Mouse (Mus musculus) forebrain, postnatal 0 days (tissue): ENCODE results near the gene Dhx16. TPM values are rescaled to one million over a fixed set of nuclear protein-coding genes. Genes with fewer than 3 reads are reported as not detected.

Experiments used
- ATAC-seq: fragments of 200-750 bp; cut with Nextera tagmentation; 2 replicates; pipeline ENCODE4 v1.8.0; 2017; ENCODE audit warnings: mild to moderate bottlenecking, moderate library complexity
- DNase-seq: peaks from one replicate; pipeline ENCODE4 v3.0.0-alpha.2; 2015
- H3K27ac ChIP-seq: fragments of 300-500 bp; sonication (generic); 2 replicates; pipeline ENCODE4 v1.5.1; 2014; ENCODE audit warnings: low read depth, mild to moderate bottlenecking, antibody characterized with exemption, low read length, moderate library complexity, mixed read lengths
- H3K27me3 ChIP-seq: fragments of 300-500 bp; sonication (generic); 2 replicates; pipeline ENCODE4 v1.6.1; 2014; ENCODE audit warnings: mild to moderate bottlenecking, low read length, mixed read lengths; ENCODE audit not compliant: insufficient read depth
- H3K36me3 ChIP-seq: fragments of 300-500 bp; sonication (generic); 2 replicates; pipeline ENCODE4 v1.6.1; 2014; ENCODE audit warnings: mild to moderate bottlenecking, moderate library complexity; ENCODE audit not compliant: insufficient read depth
- H3K4me1 ChIP-seq: fragments of 300-500 bp; sonication (generic); 2 replicates; pipeline ENCODE4 v1.6.1; 2014; ENCODE audit warnings: antibody characterized with exemption; ENCODE audit not compliant: insufficient read depth
- H3K4me2 ChIP-seq: fragments of 300-500 bp; sonication (generic); 2 replicates; pipeline ENCODE4 v1.6.1; 2014; ENCODE audit warnings: low read depth, mild to moderate bottlenecking, moderate library complexity
- H3K4me3 ChIP-seq: fragments of 300-500 bp; sonication (generic); 2 replicates; pipeline ENCODE4 v1.5.1; 2014; ENCODE audit warnings: low read depth, low read length, mixed read lengths
- H3K9ac ChIP-seq: fragments of 300-500 bp; sonication (generic); 2 replicates; pipeline ENCODE4 v1.6.1; 2014; ENCODE audit warnings: mild to moderate bottlenecking
- H3K9me3 ChIP-seq: fragments of 300-500 bp; sonication (generic); 2 replicates; pipeline ENCODE4 v1.6.1; 2016; ENCODE audit warnings: low read length
- CTCF ChIP-seq: sonication (generic); IDR thresholded peaks from 2 replicates; pipeline ENCODE4 v1.5.1; 2016; ENCODE audit warnings: antibody characterized with exemption, control low read depth, low read depth
- WGBS: fragments of 180-500 bp; shearing (Covaris S2); extraction: QIAGEN DNeasy Blood & Tissue Kit; methylation state at CpG from one replicate; pipeline ENCODE4 v1.1.7; 2014; 5-methylcytosine and 5-hydroxymethylcytosine counted together
- polyA plus RNA-seq: library from polyadenylated mRNA; unstranded; fragments of >200 nt; fragmentation: Nextera tagmentation; extraction: Ambion mirVana; gene quantifications from 2 replicates; pipeline ENCODE4 v1.2.1, GENCODE M21; 2015
- total RNA-seq: library from RNA; depleted of rRNA; stranded (reverse); fragments of >200 nt; gene quantifications from 2 replicates; pipeline ENCODE4 v1.2.3, GENCODE M21; 2014

The Dhx16 gene
- total and polyA plus RNA-seq, 2 experiments from 2014 or later = 21.8 to 33.0 TPM

DNA sequence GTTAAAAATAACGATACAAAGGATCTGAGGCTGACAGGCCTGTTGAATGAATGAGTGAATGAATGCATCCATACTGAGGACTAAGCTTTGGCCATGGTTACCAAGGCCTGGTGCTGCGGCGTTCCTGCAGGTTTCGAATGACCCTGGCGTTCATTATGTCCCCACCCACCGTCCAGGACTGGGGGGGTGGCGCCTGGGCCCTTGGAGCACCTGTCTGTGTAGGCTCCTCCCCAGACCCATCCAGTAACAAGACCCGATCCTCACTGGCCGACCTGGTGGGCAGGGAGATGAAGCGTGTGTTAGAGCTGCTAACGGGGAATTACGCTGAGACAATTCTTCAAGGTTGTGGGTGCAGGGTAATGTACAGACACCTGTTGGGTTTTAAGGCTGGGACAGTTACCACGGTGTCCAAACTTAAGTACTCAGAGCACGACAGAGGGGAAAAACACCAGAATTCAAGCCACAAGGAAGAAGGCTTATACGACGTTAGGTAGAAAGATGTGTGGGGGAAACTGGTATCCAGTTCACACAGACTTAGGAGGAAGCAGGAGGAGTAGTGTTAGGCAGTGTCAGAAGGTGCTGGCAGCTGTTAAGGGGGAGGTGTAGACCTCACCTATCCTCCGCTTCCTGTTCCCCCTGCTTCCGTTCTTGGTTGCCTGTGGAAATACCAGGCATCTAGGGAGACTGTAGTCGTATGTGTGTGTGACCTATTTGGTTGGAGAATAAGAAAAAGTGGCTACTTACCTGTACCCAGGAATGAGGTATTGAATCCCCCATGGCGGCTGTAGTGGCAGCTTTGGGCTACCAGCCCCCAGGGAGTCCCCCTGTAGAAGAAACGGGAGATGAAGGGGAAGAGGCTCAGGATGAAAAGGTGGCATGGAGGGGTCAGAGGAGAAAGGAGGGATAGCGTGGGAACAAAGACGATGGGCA lies 18.3 kb downstream of the Dhx16 start:
- Histone ChIP-seq H3K4me2 (peak overlapping the region; percentile 97), H3K4me1 (peaks cover 9% of the 10 kb centered on the region), H3K9ac (peak overlapping the region; percentile 79), H3K9me3 (no peaks in the 10 kb centered on the region), H3K27me3 (no peaks in the 10 kb centered on the region), H3K36me3 (peaks cover 63% of the 10 kb centered on the region), H3K4me3 (peak overlapping the region; percentile 76; the same call in 1 of the 2 replicates), H3K27ac (peak overlapping the region; percentile 91; the same call in 1 of the 2 replicates)
- TF ChIP-seq CTCF = no peak
- DNase-seq (no peak), ATAC-seq (peak; percentile 10; the same call in 1 of the 2 replicates)
- WGBS = 43% methylated on average over 23 of the region's 23 CpGs

DNA sequence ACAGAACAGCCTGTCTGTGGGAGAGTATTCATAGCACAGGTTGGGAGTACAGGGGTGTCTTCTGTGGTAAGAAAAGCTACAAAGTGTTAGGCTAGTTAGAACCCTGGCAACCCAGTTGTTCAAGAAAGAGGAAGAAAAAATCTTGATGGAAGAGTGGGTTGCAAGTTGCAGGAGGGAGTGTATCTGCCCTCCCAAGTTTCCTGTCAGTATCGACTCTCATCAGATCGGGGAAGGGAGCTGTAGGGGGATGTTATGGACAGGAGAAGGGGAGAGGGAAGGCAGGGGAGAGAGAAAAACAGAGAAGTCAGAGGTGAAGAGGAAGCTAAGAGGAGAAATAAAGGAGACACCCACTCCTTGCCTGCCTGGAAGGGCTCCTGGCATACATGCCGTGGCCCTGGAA lies 21.0 kb downstream of the Dhx16 start:
- no peaks in the 10 kb centered on the region for H3K27me3 ChIP-seq
- no peak overlapping the region for H3K9ac ChIP-seq
- ATAC-seq (no peak), DNase-seq (no peak)
- no peak overlapping the region for H3K4me3 ChIP-seq
- H3K9me3 ChIP-seq = no peaks in the 10 kb centered on the region
- TF ChIP-seq CTCF = no peak
- peaks cover 7% of the 10 kb centered on the region for H3K4me1 ChIP-seq
- H3K27ac ChIP-seq = no peak overlapping the region
- H3K4me2 ChIP-seq = no peak overlapping the region
- 90% methylated on average over 3 of the region's 3 CpGs for WGBS
- peaks cover 65% of the 10 kb centered on the region for H3K36me3 ChIP-seq

DNA sequence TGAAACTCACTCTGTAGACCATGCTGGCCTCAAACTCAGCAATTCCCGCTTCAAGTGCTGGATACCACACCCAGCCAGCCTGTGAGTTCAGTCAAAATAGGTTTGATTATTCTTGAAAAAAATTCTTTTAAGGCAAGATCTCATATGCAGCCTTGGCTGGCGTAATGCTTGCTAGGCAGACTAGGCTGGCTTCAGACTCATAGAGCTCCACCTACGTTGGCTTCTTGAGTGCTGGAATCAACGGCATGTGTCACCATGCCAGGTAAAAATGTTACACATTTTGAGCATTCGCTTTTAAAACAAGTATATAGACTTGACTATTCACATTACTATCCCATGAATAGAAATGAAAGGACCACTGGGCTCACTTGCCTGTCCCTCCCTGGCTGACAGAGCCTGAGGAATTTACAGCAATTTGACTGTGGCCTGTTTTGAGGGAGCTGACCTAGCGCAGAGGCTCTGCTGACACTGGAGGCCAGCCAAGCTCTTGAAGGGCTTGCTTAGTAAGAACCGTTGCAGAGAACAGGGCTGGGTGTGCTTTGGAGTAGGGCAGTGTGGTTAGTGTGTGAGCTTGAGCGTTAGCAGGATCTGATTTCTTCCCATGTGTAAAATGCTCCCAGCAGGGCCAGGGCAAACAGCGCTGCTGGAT lies 23.8 kb downstream of the Dhx16 start:
- TF ChIP-seq CTCF = no peak
- DNase-seq = no peak
- H3K27me3 ChIP-seq = no peaks in the 10 kb centered on the region
- H3K4me2 ChIP-seq = no peak overlapping the region
- H3K4me1 ChIP-seq = peaks cover 6% of the 10 kb centered on the region
- H3K36me3 ChIP-seq = peaks cover 75% of the 10 kb centered on the region
- no peak for ATAC-seq
- no peak overlapping the region for H3K4me3 ChIP-seq
- H3K9ac ChIP-seq = no peak overlapping the region
- H3K27ac ChIP-seq = no peak overlapping the region
- WGBS = 89% methylated on average over 9 of the region's 9 CpGs
- H3K9me3 ChIP-seq = no peaks in the 10 kb centered on the region

DNA sequence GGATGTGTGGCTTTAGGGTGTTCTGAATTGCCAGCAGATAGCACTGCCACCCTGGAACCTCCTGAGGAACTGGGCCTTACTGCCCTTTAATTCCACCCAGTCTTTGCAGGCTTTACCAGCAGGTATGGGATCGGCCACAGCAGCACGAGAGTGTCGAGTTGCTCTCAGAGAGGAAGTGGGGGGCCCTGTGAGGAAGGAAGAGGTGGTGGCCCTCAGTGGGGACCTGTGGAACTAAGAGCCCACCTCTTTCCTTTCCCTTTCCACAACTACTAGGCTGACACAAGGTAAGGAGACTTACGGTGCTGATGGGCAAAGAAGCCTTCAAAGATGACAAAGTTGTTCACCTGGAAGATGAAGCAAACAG lies 24.4 kb downstream of the Dhx16 start:
- no peak for ATAC-seq
- Histone ChIP-seq H3K4me2 (no peak overlapping the region), H3K27ac (no peak overlapping the region), H3K4me1 (peaks cover 11% of the 10 kb centered on the region), H3K27me3 (no peaks in the 10 kb centered on the region), H3K9me3 (no peaks in the 10 kb centered on the region), H3K4me3 (no peak overlapping the region), H3K36me3 (peaks cover 74% of the 10 kb centered on the region), H3K9ac (no peak overlapping the region)
- DNase-seq = no peak
- WGBS = 84% methylated on average over 4 of the region's 4 CpGs
- no peak for TF ChIP-seq CTCF

DNA sequence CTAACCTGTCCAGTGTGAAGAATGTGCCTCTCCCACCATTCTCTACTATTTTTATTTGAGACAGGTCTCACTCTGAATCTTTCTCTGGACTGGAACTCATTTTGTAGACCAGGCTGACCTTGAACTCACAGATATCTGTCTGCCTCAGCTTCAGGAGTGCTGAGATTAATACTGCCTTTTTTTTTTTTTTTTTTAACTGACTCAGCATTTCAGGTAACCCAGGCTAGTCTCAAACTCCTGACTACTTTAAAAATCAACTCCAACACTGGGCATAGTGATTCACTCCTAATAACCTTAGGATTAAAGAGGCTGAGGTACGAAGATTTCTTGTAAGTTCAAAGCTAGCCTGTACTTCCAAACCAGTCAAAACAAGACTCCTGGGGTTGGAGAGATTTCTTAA lies 26.0 kb downstream of the Dhx16 start:
- Histone ChIP-seq H3K27me3 (no peaks in the 10 kb centered on the region), H3K27ac (no peak overlapping the region), H3K9me3 (no peaks in the 10 kb centered on the region), H3K4me2 (no peak overlapping the region), H3K4me3 (no peak overlapping the region), H3K36me3 (peaks cover 58% of the 10 kb centered on the region), H3K9ac (no peak overlapping the region), H3K4me1 (peaks cover 11% of the 10 kb centered on the region)
- no peak for TF ChIP-seq CTCF
- ATAC-seq = no peak
- 91% methylated on average over 1 of the region's 1 CpGs for whole genome bisulfite sequencing
- no peak for DNase-seq

DNA sequence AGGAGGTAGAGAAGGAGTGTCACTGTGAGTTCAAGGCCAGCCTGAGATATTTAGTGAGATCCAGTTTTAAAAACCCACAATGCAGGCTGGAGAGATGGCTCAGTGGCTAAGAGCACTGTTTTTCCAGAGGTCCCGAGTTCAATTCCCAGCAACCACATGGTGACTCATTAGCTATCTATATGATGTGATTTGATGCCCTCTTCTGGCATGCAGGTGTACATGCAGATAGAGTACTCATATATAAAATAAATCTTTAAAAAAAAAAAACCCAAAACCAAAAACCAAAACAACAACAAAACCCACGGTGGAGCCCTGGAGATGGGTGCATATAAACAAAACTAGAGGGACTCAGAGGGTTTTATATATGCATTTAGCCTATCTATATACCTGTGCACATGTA lies 28.0 kb downstream of the Dhx16 start:
- Histone ChIP-seq H3K4me2 (no peak overlapping the region), H3K4me1 (peaks cover 11% of the 10 kb centered on the region), H3K27ac (no peak overlapping the region), H3K4me3 (no peak overlapping the region), H3K27me3 (no peaks in the 10 kb centered on the region), H3K36me3 (peaks cover 40% of the 10 kb centered on the region), H3K9me3 (no peaks in the 10 kb centered on the region), H3K9ac (no peak overlapping the region)
- 81% methylated on average over 2 of the region's 2 CpGs for WGBS
- DNase-seq = no peak
- no peak for ATAC-seq
- TF ChIP-seq CTCF = peak; percentile 36; the same call in 1 of the 2 replicates

DNA sequence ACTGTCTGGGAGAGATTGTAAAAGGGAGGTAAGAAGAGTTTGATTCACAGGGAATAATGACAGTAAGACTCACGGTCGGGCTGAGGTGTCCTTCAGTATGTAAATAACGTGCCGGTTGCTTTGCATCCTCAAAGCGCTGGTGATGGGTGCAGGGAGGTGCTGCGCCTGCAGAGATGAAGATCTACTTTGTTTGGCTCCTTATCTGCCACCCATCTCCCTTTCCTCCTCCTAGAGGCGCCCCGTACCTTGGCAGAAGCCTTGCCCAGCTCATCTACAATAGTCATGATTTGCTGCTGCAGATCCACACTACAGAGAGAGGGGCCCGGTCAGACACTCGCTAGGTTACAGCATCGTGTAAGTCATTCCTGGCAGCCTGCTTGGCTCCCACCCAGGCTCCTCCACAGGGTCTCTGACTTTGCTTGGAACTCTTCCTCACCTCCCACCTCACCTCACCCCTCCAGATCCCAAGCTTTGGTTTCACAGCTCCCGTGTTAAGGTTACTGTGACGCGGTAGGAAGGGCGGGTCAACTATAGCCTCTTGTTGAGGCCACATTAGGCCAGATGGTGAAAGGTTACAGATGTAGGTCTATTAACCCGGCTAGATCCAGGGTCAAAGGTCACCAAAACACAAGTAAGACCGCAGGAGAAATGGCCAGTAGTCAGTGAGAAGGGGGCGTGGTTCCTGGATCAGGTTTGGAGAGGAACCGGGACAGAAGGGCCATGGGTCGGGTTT lies 29.7 kb downstream of the Dhx16 start:
- Histone ChIP-seq H3K27me3 (no peaks in the 10 kb centered on the region), H3K9ac (peak overlapping the region; percentile 79), H3K4me2 (peak overlapping the region; percentile 91), H3K27ac (peak overlapping the region; percentile 90), H3K4me3 (peak overlapping the region; percentile 71), H3K9me3 (no peaks in the 10 kb centered on the region), H3K36me3 (peaks cover 32% of the 10 kb centered on the region), H3K4me1 (peaks cover 11% of the 10 kb centered on the region)
- peak; percentile 57 for DNase-seq
- ATAC-seq = peak; percentile 36
- 16% methylated on average over 20 of the region's 20 CpGs for WGBS
- TF ChIP-seq CTCF = no peak
